Mouse (Mus musculus) kidney, adult 2 months (tissue): Measurements from ENCODE around the gene Ubn1. TPM values are rescaled to one million over a fixed set of nuclear protein-coding genes. Genes with fewer than 3 reads are reported as not detected.

ENCODE experiments used
- DNase-seq: peaks from one replicate; pipeline ENCODE4 v3.0.0; 2021
- H3K27ac ChIP-seq: fragments of 200-500 bp; 2 replicates; pipeline ENCODE4 v1.5.1; 2012; ENCODE audit warnings: low read depth, low read length, control low read depth, inconsistent platforms; ENCODE audit not compliant: insufficient read depth
- H3K27me3 ChIP-seq: fragments of 200-500 bp; replicated peaks from 2 replicates; pipeline ENCODE4 v1.6.1; 2012; ENCODE audit warnings: mild to moderate bottlenecking, moderate library complexity, low read length, inconsistent platforms; ENCODE audit not compliant: control insufficient read depth, insufficient read depth
- H3K36me3 ChIP-seq: fragments of 200-500 bp; 2 replicates; pipeline ENCODE4 v1.6.1; 2012; ENCODE audit warnings: mild to moderate bottlenecking, moderate library complexity, low read length, inconsistent platforms; ENCODE audit not compliant: control insufficient read depth, insufficient read depth
- H3K4me1 ChIP-seq: fragments of 200-500 bp; 2 replicates; pipeline ENCODE4 v1.6.1; 2011; ENCODE audit warnings: low read length; ENCODE audit not compliant: control insufficient read depth, insufficient read depth
- H3K4me3 ChIP-seq: fragments of 200-500 bp; 2 replicates; pipeline ENCODE4 v1.5.1; 2011; ENCODE audit warnings: mild to moderate bottlenecking, low read depth, low read length, control low read depth; ENCODE audit not compliant: insufficient read depth
- CTCF ChIP-seq: fragments of 200-500 bp; conservative IDR thresholded peaks from 2 replicates; pipeline ENCODE4 v1.5.1; 2011; ENCODE audit warnings: low read depth, mild to moderate bottlenecking, control low read depth, low read length, moderate library complexity, mixed read lengths; ENCODE audit not compliant: insufficient read depth, insufficient read length
- POLR2A ChIP-seq: fragments of 200-500 bp; IDR thresholded peaks from one replicate; pipeline ENCODE4 v1.6.1; 2011; ENCODE audit warnings: low read depth, low read length, control low read depth
- WGBS: fragments of 180-500 bp; shearing (Covaris S2); methylation state at CpG from one replicate; pipeline ENCODE4 v1.1.7; 2018; 5-methylcytosine and 5-hydroxymethylcytosine counted together
- polyA plus RNA-seq: library from polyadenylated mRNA; depleted of rRNA; stranded (reverse); fragments of >200 nt; gene quantifications from 2 replicates; pipeline ENCODE4 v1.2.3, GENCODE M21; 2012; rRNA removed

Gene Ubn1
- polyA plus RNA-seq, 1 experiment = 22.9 TPM

DNA sequence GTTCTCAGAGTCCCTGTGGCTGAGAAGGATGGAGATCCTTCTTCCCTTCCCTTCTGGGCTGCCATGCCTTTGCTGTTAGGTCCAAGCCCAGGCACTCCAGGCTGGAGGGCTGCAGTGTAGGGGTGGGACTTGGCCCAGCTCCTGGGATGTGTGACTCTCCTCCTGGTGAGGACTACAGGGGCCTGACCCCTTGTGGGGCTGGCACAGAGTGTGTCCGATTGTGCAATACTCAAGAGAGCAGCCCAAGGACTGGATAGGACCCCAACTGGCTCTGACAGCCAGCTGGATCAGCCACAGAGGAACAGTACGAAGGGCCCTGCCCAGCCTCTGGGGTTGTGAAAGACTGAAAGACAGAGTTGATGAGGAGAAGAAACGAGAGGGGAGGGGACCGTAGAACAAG lies 80.9 kb downstream of the Ubn1 start:
- H3K4me1 ChIP-seq = no peaks in the 10 kb centered on the region; the same call in 1 of the 2 replicates
- no peak overlapping the region for H3K27ac ChIP-seq
- TF ChIP-seq POLR2A (no peak), CTCF (no peak)
- H3K4me3 ChIP-seq = no peak overlapping the region
- peak; percentile 32 for DNase-seq
- WGBS = 26% methylated on average over 4 of the region's 4 CpGs
- no peaks in the 10 kb centered on the region for H3K27me3 ChIP-seq
- H3K36me3 ChIP-seq = no peaks in the 10 kb centered on the region

DNA sequence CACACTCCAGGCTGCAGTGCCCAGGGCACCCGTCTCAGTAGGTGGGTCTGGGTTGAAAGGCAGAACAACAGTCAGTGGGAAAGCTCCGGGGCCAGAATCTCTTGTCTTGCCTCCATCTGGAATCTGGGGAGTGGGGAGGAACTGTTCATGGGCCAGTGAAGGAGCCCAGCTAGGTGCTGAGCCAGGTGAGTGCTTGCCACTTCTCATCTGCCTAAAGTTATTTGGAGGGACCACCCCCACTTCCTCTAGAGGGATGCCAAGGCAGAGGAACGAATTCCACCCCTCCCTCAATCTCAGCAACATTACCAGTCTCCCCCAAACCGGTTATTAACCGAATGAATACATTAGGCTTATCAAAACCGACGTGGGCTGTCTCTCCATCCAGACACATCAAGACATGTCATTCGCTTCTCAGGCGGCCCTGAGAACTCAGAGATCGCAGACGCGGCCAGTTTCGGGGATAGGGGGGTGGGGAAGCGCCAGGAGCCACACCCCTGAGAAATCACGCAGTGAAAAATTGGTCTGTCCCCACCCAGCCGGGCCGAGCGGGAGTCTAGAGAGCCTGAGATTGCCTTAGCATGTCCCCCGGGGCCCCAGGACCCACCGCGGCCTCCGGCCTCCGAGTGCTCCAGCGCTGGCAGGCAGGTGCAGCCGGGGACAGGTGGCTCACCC lies 81.5 kb downstream of the Ubn1 start:
- H3K27ac ChIP-seq = no peak overlapping the region
- H3K36me3 ChIP-seq = no peaks in the 10 kb centered on the region
- no peak for TF ChIP-seq POLR2A
- TF ChIP-seq CTCF = no peak
- peak overlapping the region; percentile 48; the same call in 1 of the 2 replicates for H3K4me3 ChIP-seq
- H3K27me3 ChIP-seq = no peaks in the 10 kb centered on the region
- no peak for DNase-seq
- WGBS = 7% methylated on average over 25 of the region's 25 CpGs
- H3K4me1 ChIP-seq = no peaks in the 10 kb centered on the region; the same call in 1 of the 2 replicates

DNA sequence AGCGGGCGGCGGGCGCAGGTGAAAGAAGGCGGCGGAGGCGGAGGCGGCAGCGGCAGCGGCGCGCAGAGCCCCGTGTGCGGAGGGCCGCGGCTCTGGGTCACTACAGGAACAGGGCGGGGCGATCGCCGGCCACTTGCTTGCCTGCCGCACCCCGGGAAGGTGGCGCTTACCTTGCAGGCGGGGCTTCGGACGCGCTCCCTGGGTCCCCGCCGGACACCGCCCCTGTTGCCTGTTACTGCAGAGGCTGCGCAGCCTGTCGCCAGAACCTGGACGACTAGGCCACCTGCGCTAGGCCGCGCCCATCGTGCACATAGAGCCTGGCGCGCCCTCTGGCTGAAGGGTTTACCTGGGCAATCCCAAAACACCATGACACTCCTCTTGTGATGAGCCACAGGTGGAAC lies 82.5 kb downstream of the Ubn1 start, which contains the start of gene Ppl:
TSS of gene Ppl (minus strand) at position 21 of the 401 bp plus-strand sequence.
- under 1% methylated on average over 39 of the region's 39 CpGs for WGBS
- no peaks in the 10 kb centered on the region for H3K27me3 ChIP-seq
- H3K4me3 ChIP-seq = peak within 1 kb of the TSS; percentile 48
- H3K36me3 ChIP-seq = no peaks in the 10 kb centered on the region
- DNase-seq = peak; percentile 92
- H3K4me1 ChIP-seq = no peaks in the 10 kb centered on the region; the same call in 1 of the 2 replicates
- H3K27ac ChIP-seq = no peak within 1 kb of the TSS; the same call in 1 of the 2 replicates
- TF ChIP-seq POLR2A = no peak
- peak; percentile 60 for TF ChIP-seq CTCF

DNA sequence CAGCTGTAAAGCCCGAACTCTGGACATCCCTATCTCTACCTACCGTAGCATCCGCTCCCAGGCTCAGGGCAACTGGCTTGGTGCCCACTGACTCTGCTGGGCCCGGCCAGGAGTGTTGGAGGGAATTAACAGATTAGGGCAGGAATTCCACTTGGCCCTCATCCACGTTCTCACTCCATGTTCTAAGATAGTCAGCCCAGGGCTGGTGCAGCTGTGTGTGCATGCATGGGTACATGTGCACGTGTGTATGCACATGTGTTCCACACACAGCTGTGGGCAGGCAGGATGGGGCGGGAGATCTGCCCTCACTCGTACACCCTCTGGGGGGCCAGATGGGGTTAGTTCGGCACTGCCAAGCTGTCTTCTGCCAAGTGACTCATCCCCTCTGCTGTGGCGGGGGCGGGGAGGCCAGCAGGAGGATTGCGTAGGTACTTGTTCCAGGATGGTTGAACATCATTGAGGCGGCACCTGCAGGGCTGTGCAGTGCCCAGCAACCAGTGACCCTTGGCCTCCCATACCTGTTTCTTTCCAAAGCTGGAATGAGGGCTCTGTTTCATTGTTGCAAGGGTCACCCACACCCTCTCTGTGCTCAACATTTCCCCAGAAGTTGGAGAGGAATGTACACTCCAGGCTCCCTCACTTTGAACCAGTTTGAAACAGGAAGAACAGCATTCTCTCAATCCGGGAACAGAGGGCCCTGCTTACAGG lies 84.9 kb downstream of the Ubn1 start:
- Histone ChIP-seq H3K4me1 (no peaks in the 10 kb centered on the region; the same call in 1 of the 2 replicates), H3K4me3 (no peak overlapping the region), H3K36me3 (no peaks in the 10 kb centered on the region), H3K27ac (peak overlapping the region; percentile 36; the same call in 1 of the 2 replicates), H3K27me3 (no peaks in the 10 kb centered on the region)
- no peak for TF ChIP-seq POLR2A
- no peak for TF ChIP-seq CTCF
- peak; percentile 52 for DNase-seq
- 40% methylated on average over 14 of the region's 14 CpGs for WGBS

DNA sequence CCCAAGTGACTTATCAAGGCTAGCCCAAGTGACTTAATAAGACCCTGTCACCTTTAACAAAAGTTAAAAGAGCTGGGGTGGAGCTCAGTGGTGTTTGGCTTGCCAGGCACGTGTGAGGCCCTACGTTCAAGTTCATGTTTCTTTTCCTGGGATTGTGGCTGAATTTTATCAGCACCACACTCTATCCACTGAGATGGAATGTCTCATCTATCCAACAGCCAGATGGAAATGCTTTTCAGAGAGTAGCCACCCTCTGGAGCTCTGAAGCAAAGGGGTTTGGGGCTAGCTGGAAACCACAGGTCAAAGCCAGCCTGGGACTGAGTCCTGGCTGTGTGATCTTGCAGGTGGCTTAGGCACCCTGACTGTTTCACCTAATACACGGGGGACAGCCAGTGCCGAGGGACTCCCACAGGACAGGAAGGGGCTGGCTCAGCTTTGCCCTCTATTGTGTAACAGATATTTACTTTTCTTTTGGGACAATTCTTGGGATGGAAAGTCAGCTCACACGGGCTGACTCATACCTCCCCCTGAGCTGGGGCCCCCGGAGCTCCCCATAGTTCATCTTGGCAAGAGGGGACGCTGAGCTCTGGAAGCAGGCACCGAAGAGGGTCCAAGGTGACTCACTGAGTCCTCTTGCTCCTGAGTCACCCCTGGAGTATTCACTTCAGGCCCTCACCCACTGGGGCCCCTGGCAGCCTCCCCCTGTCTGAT lies 85.8 kb downstream of the Ubn1 start:
- peak overlapping the region; percentile 36; the same call in 1 of the 2 replicates for H3K27ac ChIP-seq
- no peaks in the 10 kb centered on the region for H3K36me3 ChIP-seq
- DNase-seq = no peak
- TF ChIP-seq CTCF (no peak), POLR2A (no peak)
- H3K4me3 ChIP-seq = no peak overlapping the region
- WGBS = 69% methylated on average over 8 of the region's 8 CpGs
- no peaks in the 10 kb centered on the region for H3K27me3 ChIP-seq
- no peaks in the 10 kb centered on the region; the same call in 1 of the 2 replicates for H3K4me1 ChIP-seq

Other genes starting within 250 kb of the Ubn1 start
- 0.03 TPM in 1 of 2 replicates, not detected in the other for gene 4930562C15Rik, start 214.6 kb upstream of the Ubn1 start, polyA plus RNA-seq
- gene Ubald1, start 169.7 kb upstream of the Ubn1 start, polyA plus RNA-seq = 38.4 and 39.2 TPM in 2 replicates
- 197 and 218 TPM in 2 replicates for gene Mgrn1, start 163.8 kb upstream of the Ubn1 start, polyA plus RNA-seq
- 137 and 145 TPM in 2 replicates for gene Nudt16l1, start 111.3 kb upstream of the Ubn1 start, polyA plus RNA-seq
- gene Anks3, start 85.9 kb upstream of the Ubn1 start, polyA plus RNA-seq = 50.7 and 61.1 TPM in 2 replicates
- 0.33 TPM in 1 of 2 replicates, not detected in the other for gene Sept12, start 52.2 kb upstream of the Ubn1 start, polyA plus RNA-seq
- 156 and 232 TPM in 2 replicates for gene Smim22, start 42.8 kb upstream of the Ubn1 start, polyA plus RNA-seq
- 251 and 286 TPM in 2 replicates for gene Rogdi, start 36.5 kb upstream of the Ubn1 start, polyA plus RNA-seq
- gene Glyr1, start 194 bp upstream of the Ubn1 start, polyA plus RNA-seq = 76.1 and 85.6 TPM in 2 replicates
- gene Ppl, start 82.4 kb downstream of the Ubn1 start, polyA plus RNA-seq = 3.3 and 3.9 TPM in 2 replicates
- gene Sec14l5, start 97.1 kb downstream of the Ubn1 start, polyA plus RNA-seq = 0.07 and 0.34 TPM in 2 replicates
- 29.4 and 30.5 TPM in 2 replicates for gene Nagpa, start 154.0 kb downstream of the Ubn1 start, polyA plus RNA-seq
- 42.5 and 46.4 TPM in 2 replicates for gene AU021092, start 172.2 kb downstream of the Ubn1 start, polyA plus RNA-seq
- gene Alg1, start 183.6 kb downstream of the Ubn1 start, polyA plus RNA-seq = 71.1 and 81.7 TPM in 2 replicates
- 59.1 and 68.1 TPM in 2 replicates for gene Eef2kmt, start 205.9 kb downstream of the Ubn1 start, polyA plus RNA-seq